Mouse (Mus musculus): ENCODE results near the gene Zfp119a. TPM values are rescaled to one million over a fixed set of nuclear protein-coding genes. Genes with fewer than 3 reads are reported as not detected.
A peak's percentile ranks its signal among the peaks of the same experiment; 100 is the strongest.

The Zfp119a gene
- total RNA-seq (2021) = 1 to 10 TPM; 3.8 to 4.0 TPM
- long read RNA-seq, experiment 1, transcript Zfp119a-201 (4 exons, 2,018 nt) = major isoform, 8 of 12 reads
- long read RNA-seq, experiment 1, partial matches to known transcripts = 1 of 12 reads
- long read RNA-seq, experiment 1, other reads (novel, unspliced or antisense) = 3 of 12 reads
- long read RNA-seq, experiment 2, transcript Zfp119a-201 (4 exons, 2,018 nt) = major isoform, 5 of 6 reads
- long read RNA-seq, experiment 2, partial matches to known transcripts = 0 of 6 reads
- long read RNA-seq, experiment 2, other reads (novel, unspliced or antisense) = 1 of 6 reads

DNA sequence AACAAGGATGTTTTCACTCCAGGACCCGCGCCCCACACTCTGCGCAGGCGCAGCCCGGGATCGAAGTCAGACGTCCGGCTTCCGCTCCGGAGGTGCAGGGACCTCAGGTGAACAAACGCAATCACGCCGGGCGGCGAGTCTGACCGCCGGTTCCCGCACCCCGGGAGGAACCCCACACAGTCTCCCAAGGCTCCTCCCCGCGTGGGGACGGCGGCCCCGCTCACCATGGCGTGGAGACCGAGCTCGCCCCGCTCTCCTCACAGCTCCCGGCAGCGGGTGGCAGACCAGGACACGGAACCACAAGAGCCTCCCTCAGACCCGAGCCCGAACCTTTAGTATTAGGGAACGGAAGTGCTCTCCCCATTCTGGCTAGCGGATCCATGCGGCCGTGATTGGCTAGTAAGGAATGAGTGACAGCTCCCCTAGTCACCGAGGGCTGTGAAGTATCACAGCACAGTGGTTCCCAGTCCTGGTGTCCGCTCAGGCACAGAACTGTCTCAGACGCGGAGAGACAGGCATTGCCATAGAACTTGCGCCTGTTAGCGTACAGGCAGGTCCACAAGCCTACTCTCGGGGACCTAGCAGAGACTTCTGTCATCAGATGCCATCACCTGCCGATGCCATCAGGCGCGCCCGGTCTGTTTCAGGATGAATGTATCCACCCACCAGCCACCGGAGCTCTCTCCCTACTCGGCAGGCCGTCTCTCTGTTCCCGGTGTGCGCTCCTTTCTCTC is at the start of gene Zfp119a:
Gene Zfp119a, minus strand, starts transcription at position 295 of the 734 bp plus-strand sequence.
- DNase-seq (ENCODE audit: low spot score) = peak; percentile 76

DNA sequence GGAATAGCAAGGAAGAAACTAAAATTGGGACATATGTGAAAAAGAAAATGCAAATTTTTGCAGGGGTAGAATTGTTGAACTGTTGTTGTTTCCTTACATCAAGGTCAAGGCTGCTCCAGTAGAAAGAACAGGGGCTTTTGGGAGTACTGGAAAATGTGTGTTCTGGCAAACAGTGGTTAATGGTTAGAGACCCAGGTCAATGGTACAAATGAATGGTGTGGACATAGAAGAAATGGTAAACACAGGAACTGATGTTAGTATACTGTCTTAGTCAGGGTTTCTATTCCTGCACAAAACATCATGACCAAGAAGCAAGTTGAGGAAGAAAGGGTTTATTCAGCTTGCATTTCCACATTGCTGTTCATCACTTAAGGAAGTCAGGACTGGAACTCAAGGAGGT is 27.9 kb upstream of the Zfp119a start:
- no peak for DNase-seq (ENCODE audit: low spot score)

DNA sequence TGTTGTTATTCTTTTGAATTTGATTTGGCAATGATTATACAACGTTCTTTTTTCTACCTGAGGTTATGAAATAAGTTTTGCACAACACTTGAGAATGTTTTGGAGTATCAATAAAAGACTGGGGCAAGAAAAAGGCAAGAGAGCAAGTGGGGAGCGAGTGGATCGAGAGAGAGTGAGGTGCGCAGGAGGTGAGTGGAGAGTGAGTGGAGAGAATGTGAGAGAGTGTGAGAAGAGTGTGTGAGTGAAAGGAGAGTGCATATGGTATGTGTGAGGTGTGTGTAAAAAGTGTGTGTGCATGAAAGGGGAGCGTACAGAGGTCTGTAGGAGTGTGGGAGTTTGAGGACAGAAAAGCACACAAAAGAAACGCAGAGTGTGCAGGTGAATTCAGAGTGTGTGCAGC is 25.4 kb upstream of the Zfp119a start:
- no peak for DNase-seq (ENCODE audit: low spot score)

DNA sequence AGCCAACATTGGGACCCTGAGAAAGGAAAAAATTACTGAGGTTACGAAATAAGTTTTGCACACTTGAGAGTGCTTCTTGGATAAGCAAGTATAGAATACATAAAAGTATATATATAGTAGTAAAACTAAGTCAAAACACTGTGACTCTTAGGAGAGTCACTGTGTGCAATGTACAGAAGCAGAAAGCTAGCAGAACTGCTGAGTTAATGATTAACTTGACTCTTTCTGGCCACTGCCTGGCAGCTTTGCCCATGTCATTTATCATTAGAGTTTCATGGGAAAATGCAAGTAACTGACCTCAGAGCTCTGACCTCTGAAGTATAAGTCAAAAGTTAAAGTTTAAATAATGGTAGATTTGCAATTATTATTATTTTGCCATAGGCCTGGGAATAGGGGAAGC is 25.0 kb upstream of the Zfp119a start:
- DNase-seq (ENCODE audit: low spot score) = no peak

DNA sequence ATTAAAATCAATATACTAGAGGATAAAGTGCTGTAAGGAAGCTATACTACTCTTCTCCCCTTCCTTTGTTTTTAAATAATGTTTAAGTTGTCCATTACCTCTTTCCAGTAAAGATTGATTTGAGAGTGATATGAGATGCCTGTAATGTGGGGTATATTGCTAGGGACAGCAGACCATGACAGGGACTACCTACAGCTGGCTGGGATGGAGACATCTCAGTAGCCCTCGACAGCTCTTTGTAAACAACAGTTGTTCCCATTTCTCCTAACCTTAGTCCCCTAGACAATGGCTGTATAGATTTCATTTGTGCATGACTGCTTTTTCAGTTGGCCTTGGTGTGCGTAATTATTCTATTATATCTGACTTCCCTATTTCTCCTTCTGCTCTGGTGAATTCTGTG is 24.4 kb upstream of the Zfp119a start:
- no peak for DNase-seq (ENCODE audit: low spot score)

DNA sequence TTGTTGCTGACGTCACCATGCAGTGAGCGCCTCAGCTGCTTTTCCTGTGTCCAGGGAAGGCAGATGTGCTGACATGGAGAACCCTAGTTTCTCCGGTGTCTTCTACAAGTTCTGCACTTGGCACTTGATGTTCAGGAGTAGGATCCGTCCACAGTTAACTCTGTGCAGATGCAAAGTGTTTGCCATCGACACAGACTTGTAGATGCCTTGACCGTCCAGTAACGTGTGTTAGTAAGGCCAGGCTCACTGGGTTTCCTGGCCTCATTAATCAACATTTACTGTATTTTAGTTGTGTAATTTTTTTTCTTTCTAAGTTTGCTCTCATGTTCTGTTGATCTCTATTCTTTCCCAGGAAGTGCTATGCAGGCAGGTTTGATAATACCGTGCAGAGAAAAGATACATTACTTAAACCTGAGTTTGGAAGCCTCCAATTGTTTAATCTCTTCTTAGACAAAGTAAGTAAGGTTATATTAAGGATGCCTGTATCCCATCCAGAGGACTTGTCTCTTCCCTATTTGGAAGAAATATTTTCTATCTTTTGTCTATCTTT is 13.8 kb upstream of the Zfp119a start:
- DNase-seq (ENCODE audit: low spot score) = peak; percentile 9

DNA sequence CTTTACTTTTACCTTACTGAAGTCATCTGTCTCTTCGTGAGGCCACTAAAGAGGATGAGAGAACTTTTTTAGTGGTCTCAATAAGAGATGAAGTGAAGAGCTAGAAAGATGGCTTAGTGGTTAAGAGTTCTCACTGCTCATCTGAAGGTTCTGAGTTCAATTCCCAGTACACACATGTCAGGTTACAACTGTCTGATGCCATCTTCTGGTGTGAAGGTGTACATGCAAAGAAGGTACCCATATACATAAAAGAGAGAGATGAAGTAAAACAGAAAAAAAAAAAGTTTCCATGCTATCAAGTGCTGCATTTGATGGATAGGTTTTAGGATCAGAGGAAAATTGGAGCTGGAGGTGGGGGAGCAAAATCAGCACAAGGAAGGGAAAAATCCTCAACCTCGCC is 6.2 kb upstream of the Zfp119a start:
- no peak for DNase-seq (ENCODE audit: low spot score)

DNA sequence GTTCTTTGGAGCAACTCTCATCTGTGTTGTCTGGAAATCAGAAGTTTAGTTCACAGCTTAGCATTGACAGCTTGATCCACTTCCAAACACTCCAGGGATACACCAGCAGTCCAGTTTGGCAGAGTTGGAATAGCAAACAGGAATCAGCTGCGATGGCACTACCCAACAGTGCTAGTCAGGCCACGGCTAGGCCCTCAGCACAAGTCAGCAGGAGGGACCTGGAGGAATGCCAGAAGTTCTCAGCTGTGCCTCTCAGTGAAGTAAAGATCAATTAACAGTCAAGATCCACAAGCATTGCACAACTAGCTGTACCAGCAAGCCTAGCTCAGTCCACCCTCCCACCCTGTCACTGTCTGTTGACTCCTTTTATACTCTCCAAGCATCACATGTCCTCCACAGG is 4.9 kb upstream of the Zfp119a start:
- DNase-seq (ENCODE audit: low spot score) = no peak

DNA sequence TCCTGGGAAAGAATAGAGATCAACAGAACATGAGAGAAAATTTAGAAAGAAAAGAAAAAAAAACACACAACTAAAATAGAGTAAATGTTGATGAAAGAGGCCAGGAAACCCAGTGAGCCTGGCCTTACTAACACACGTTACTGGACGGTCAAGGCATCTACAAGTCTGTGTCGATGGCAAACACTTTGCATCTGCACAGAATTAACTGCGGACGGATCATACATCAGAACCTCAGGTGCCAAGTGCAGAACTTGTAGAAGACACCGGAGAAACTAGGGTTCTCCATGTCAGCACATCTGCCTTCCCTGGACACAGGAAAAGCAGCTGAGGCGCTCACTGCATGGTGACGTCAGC is 471 bp downstream of the Zfp119a start:
- peak; percentile 5 for DNase-seq (ENCODE audit: low spot score)

DNA sequence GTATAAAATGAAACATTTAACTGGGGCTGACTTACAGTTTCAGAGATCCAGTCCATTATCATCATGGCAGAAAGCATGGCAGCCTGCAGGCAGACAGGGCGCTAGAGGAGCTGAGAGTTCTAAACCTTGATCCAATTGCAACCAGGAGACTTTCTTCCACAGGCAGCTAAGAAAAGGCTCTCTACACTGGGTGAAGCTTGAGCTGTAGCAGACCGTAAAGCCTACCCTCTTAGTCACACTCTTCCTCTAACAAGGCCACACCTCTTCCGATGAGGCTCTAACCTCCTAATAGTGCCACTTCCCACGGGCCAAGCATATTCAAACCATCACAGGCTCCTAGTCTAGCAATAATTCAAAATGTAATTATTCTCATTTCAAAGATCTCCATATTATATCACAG is 1.5 kb downstream of the Zfp119a start:
- no peak for DNase-seq (ENCODE audit: low spot score)

DNA sequence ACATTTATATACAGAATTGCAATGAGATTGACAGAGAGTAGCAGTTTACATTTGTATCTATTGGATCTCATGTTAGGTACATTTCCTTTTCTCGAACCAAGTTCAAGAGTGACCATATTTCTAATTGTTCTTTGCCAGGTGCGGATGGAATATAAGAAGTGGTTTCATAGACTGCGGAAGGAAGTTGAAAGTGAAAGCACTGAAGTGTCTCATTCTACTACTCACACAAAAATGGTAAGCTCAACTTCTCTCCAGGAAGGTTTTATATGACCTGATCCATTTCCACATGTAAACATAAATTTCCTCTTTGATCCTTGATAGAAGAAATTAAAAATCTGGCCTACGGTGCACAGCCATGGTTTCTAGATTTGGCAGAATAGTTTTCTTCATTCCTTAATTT is 35.7 kb downstream of the Zfp119a start:
- DNase-seq (ENCODE audit: low spot score) = no peak

DNA sequence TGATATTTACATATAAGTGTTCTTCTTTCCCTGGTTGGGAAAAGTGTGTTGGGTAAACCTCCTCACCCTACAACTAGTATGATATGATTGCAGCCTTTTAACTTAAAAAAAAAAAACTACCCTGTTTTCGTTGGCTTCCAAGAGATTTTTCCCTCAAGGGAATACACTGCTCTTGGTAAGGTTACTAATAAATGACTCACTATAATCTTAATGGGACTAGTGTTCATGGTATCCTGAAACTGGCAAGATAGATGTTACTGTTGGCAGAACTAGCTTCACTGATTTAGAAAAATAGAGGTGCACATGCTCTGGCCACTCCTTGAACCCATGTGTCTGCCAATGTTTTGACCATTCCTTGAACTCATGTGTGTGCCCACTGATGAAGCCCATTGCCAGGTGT is 57.2 kb downstream of the Zfp119a start:
- DNase-seq (ENCODE audit: low spot score) = no peak

DNA sequence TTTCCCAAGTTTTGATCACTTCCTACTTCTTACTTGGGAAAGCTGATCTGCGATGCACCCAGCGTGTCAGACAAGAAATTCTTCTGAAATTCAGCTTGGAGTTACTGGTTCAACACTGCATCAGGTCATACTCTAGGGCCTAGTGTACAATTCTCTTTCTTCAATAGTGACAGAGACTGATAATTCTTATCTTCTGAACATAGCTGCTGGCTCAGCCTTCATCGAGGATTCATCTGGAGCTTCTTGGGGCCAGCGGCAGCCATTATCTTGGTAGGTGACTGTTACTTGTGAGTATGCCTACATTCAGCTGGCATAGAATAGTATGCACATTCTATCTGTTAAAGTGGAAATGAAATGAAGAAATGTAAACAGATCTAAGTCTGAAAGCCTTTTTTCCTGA is 61.9 kb downstream of the Zfp119a start:
- no peak for DNase-seq (ENCODE audit: low spot score)

Other genes with a start within 250 kb of the Zfp119a start
- 1 to 10 TPM in 1 of 2 experiments, under 1 TPM in 1; 0.80 to 1.1 TPM for gene Pot1b, start 166.3 kb downstream of the Zfp119a start, total RNA-seq (2021)
- under 1 TPM; 0.09 to 0.12 TPM for gene Adgre4, start 128.9 kb downstream of the Zfp119a start, total RNA-seq (2021)
- 1 to 10 TPM; 4.0 TPM for gene Zfp959, start 13.2 kb upstream of the Zfp119a start, total RNA-seq (2021)
- gene Zfp119b, start 70.6 kb upstream of the Zfp119a start, total RNA-seq (2021) = 1 to 10 TPM; 3.0 to 3.2 TPM
- gene Ebi3, start 73.7 kb upstream of the Zfp119a start, total RNA-seq (2021) = under 1 TPM; 0.27 to 0.38 TPM
- gene Yju2, start 80.2 kb upstream of the Zfp119a start, total RNA-seq (2021) = 1 to 10 TPM; 7.4 to 8.0 TPM
- gene Shd, start 91.5 kb upstream of the Zfp119a start, total RNA-seq (2021) = under 1 TPM in 1 of 2 experiments, not detected in 1; 0.34 TPM
- gene Fsd1, start 107.6 kb upstream of the Zfp119a start, total RNA-seq (2021) = not detected
- gene Stap2, start 126.7 kb upstream of the Zfp119a start, total RNA-seq (2021) = 1 to 10 TPM; 1.9 to 3.2 TPM
- 10 to 100 TPM; 34.6 to 35.4 TPM for gene Mpnd, start 126.8 kb upstream of the Zfp119a start, total RNA-seq (2021)
- 1 to 10 TPM; 7.7 to 7.9 TPM for gene Sh3gl1, start 157.7 kb upstream of the Zfp119a start, total RNA-seq (2021)
- gene Chaf1a, start 161.5 kb upstream of the Zfp119a start, total RNA-seq (2021) = under 1 TPM; 0.46 to 0.95 TPM
- gene Ubxn6, start 196.1 kb upstream of the Zfp119a start, total RNA-seq (2021) = 10 to 100 TPM; 62.9 to 69.0 TPM
- 10 to 100 TPM; 23.2 to 25.5 TPM for gene Hdgfl2, start 200.7 kb upstream of the Zfp119a start, total RNA-seq (2021)
- gene Plin4, start 230.9 kb upstream of the Zfp119a start, total RNA-seq (2021) = 100 to 1,000 TPM; 142 to 235 TPM
- 10 to 100 TPM; 22.5 to 29.0 TPM for gene Plin5, start 238.7 kb upstream of the Zfp119a start, total RNA-seq (2021)
- gene Lrg1, start 243.1 kb upstream of the Zfp119a start, total RNA-seq (2021) = 10 to 100 TPM; 11.4 to 23.0 TPM

Measured in gastrocnemius, adult 18-20 months (tissue).